Mouse (Mus musculus) heart, postnatal 0 days (tissue): ENCODE results near the gene Kcnn4.

ENCODE experiments used
- CTCF ChIP-seq: IDR thresholded peaks from 2 replicates; pipeline ENCODE4 v1.5.1; 2016; ENCODE audit warnings: antibody characterized with exemption, control low read depth, low read depth
- EP300 ChIP-seq: IDR thresholded peaks from 2 replicates; pipeline ENCODE4 v1.6.1; 2016; ENCODE audit warnings: antibody characterized with exemption, low read depth

GRCm38 (mm10) chr7:24425919-24426318 lies 55.9 kb downstream of the Kcnn4 start:
- TF ChIP-seq CTCF (no peak), EP300 (no peak)
